Mouse (Mus musculus) cerebellum, postnatal 36 days (tissue): ENCODE results near the gene Rptor.

Experiments
- DNase-seq, 2 experiments: peaks; one replicate each; pipeline ENCODE4 v3.0.0; 2021 to 2022; ENCODE audit warnings: mixed read lengths in 2 of 2

Gene Rptor

GRCm38 (mm10) chr11:119692196-119692910 is 89.6 kb downstream of the Rptor start:
- DNase-seq: no peak

DNA sequence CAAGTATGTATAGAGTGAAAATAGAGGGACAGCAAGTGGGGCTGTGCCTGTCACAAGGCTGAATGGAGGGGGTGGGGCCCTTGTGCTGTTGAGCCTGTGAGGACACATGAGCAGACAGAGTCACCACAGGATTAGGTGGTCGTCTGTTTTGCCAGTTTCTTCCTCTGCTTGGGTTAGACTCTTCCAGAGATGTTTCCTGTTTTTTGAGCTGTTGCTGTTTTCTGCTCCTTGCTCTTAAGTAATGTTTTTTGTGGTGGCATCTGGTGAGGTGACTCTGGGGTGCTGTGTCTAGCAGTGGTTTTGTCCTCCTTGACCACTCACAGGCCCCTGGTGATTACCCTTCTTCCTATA is 90.2 kb downstream of the Rptor start:
- no peak for DNase-seq

DNA sequence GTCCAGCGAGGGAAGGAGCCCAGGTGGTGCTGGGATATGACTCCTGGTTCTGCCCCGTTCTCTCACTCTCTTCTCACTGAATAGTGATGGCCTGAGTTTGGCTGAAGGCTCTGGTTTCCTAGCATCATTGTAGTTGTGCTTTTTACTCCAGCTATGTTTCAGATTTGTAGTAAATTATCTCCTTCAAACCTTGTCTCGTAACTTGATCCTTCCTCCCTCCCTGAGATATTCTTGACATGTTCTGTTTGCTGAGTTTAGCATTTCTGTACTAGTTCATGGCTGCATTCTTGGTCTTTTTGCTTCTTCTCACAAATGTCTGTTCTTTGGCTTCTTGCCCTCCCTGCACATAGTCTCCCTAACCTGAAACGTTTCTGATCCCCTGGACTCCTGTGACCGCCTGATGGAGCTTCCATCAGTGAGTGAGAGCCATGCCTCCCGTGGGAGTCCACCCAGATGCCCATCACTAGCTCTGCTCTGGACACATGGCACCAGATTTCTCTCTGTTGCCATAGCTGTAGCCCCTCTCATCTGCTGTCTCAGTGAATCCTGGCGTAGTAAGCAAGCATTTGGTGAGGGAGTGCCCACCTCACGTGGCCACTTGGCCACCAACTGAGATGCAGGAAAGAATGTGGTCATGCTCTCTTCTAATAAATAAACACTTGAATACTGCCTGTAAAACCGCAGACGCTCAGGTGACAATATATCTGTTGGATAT is 91.6 kb downstream of the Rptor start:
- no peak for DNase-seq

DNA sequence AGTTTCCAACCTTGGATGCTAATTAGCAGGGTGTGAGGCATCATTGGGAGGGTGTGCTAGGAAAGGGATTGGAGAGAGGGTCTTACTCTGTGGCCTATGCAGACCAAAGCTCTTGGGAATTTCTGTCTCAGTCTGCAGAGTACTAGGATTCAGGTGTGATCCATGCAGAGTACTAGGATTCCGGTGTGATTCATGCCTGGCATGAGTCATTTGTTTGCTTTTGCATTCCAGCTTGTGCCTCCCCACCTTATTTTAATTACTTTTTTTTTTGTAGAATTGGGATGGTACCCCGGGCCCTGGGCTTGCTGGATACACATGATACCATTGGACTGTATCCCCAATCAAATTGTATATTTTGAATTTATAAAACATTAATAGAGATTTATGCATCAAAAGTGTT is 93.7 kb downstream of the Rptor start:
- DNase-seq: no peak

GRCm38 (mm10) chr11:119705381-119706066 is 102.8 kb downstream of the Rptor start:
- DNase-seq: no peak

DNA sequence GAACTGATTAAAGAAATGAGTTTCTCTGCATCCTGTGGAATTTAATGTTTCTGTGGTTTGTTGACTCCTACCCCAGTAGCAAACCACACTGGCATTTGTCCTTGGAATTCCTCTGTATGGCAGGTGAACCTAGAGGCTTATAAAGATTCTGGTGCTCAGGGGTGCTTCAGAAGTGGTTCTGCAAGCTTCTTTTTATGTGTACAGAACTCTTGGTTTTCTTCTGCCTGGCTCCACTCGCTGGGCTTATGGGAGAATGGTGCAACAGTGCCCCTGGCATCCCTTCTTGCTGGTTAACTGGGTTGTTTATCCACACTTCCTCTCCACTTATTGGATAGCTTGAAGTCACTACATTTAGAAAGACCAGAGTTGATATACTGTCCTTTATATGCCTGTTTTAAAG is 104.6 kb downstream of the Rptor start:
- DNase-seq: no peak

DNA sequence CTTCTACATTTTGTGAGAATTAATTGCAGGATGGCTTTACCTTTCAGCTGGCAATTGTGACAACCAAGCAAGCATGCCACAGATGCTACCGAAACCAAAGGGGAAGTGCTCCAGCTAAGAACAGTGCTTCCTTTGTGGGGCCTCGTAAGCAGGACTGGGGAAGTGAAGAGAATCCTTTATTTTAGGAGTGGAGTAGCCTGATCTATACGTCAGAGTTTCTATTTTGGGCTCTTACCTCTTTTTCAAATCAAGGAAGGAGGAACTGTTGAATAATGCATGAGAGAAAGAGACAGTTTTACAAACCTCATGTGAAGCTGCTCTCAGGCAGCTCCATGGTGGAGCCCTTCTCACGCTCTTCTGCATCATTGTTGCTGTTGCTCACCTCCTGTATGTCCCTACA is 106.5 kb downstream of the Rptor start:
- DNase-seq: no peak

DNA sequence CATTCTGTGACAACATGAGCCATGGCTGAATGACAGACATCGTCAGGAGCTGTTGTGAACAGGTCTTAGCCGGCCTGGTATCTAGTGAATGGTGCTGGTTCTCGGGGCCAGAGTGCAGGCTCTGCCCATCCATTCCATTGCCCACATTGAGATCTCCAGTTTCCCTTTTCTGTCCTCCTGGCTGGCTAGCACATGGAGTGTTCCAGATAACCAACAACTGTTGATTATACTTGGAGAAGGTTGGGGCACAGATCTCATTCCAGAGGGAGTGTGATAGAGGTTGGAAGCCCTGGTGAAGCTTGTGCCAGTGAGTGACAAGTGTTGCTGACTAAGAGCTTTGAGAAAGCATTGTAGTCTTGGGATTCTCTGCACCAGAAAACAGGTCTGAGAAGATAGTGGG is 107.6 kb downstream of the Rptor start:
- DNase-seq: no peak

DNA sequence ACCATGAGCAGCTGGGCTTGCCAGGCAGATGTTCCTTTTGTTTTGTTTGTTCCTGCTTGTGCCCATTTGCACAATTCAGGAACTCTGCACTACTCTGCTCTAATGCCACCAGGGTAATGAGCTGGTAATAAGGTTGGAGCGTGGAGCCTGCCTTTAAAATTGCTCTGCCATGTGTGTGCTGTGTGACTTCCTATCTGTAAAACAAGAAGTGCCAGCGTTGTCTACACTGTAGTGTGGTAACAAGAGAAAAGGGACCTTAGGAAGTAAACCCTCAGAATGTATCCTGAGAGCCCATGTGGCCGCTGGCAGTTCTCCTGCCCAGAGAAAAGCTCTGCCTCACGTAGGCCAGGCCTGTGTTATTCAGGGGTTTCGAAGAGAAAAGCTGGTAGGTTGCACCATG is 108.1 kb downstream of the Rptor start:
- DNase-seq: no peak

DNA sequence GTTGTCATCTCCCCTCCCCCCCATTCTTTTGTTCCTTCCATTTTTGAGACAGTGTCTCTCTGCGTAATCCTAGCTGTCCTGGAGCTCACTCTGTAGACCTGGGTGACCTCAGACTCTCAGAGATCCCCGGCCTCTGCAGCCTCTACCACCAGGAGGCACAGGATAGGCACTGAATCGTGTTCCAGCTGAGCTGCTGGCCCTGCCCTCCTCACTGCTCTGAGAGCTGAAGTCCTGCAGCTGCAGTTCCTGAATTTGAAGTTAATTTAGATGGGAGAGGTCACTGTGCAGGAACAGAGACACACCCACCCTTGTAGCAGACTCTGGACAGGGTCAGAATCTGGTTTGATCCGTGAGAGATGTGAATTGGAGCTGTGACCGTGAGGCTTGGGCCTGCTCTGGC is 112.7 kb downstream of the Rptor start:
- DNase-seq: no peak

DNA sequence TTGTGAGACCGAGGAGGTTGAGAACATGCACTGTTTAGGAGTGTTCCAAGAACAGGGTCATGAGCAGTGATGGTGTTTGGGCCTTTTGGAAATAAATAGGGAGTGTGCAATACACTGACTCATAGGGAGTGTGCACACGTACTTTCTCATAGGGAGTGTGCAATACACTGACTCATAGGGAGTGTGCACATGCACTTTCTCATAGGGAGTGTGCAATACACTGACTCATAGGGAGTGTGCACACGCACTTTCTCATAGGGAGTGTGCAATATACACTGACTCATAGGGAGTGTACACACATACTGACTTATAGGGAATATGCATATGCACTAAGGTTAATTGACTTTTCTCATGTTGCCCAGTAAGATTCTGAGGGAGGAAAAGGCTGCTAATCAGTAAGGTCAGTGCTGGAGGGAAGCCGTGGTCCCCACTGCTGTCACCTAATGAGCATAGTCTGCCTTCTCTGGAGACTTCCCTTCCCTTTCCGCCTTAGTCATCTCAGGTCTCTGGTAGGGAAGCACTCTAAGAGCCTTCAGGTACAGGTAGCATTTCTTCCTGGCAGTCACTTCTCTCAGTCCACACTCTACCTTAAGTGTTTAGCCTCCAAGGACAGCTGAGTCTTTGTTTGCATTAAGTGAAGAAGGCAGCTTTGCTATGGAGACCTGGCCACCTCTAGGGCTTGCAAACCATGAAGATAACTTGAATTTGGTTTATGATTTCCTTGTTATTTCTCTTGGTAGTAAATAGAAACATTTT is 113.3 kb downstream of the Rptor start:
- no peak for DNase-seq

GRCm38 (mm10) chr11:119718115-119718514 is 115.4 kb downstream of the Rptor start:
- no peak for DNase-seq

DNA sequence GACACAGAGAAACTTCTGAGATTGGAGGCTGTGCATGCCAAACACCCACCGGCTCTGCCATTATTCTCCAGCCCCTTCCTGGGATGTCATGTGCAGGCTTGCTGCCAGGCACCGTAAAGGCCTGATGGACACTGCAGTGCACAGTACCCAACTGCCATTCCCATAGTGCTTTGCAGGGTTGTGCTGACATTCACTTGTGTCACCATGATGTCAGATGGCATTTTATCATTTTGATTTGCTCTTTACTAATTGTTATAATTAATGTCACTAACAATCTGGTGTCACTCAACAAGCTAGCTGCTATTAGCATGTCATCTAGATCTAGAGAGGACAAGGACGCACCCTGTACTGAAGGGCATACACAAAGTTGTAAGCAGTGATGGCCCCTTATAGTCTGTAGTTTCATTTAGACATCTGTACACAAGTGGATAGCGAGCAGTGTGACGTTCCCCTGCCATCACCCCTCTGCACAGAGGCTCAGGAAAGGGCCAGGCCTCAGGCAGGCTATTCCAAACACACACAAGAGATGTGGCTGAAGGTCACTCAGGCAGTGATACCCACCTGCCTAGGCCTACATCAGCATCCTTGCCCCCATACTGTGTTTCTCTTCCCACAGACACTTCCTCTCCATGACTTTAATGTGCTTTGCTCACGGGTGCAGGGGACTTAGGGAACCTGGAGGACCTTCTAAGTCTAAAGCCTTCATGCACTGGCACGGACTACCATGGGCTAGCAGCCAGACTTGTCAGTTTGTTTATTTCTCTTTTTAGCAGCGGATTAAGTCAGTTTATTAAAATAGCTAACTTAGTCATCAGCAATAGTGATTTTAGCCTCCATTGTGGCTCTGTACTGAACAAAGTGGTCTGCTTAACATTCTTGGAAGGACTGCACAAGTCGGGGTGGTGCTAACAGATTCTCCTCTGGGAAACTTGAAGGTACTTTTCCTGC is 117.7 kb downstream of the Rptor start:
- peak; percentile 41 to 54 for DNase-seq

DNA sequence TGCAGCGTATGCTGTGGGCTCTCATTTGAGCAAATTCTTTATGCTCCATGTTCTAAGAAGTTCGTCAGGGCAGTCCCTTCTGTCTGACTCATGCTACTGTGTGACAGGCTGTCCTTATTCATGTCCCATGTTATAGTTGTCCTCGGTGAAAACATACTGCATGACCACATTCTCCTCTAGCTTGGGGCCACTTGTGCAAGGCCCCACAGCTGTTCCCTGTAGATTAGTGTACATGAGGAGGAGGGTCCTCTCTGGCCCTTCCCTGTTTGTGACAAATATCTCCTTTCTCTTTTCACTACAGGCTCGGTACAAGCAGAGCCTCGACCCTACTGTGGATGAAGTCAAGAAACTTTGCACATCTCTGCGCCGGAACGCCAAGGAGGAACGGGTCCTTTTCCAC is 122.0 kb downstream of the Rptor start:
- no peak for DNase-seq

GRCm38 (mm10) chr11:119731382-119731781 is 128.7 kb downstream of the Rptor start:
- peak in 1 of 2 experiments; percentile 35 for DNase-seq

DNA sequence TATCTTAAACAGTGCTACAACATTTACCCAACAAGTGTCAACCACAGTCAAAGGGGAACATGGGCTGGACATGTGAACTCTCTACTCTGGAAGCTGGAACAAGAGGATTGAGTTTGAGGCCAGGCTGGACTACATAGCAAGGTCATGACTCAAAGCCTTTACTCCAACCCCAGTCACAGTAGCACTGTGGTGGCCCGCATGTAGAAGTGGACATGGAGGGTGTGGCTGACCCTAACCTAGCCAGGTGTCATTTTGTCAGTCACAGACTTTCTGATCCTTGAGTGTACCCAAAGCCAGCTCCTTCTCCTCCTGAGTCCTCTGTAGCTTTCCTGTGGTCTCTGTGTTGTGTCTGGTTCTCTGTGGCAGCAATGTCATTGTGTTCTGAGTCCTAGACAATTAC is 129.7 kb downstream of the Rptor start:
- DNase-seq: peak in 1 of 2 experiments; percentile 30

DNA sequence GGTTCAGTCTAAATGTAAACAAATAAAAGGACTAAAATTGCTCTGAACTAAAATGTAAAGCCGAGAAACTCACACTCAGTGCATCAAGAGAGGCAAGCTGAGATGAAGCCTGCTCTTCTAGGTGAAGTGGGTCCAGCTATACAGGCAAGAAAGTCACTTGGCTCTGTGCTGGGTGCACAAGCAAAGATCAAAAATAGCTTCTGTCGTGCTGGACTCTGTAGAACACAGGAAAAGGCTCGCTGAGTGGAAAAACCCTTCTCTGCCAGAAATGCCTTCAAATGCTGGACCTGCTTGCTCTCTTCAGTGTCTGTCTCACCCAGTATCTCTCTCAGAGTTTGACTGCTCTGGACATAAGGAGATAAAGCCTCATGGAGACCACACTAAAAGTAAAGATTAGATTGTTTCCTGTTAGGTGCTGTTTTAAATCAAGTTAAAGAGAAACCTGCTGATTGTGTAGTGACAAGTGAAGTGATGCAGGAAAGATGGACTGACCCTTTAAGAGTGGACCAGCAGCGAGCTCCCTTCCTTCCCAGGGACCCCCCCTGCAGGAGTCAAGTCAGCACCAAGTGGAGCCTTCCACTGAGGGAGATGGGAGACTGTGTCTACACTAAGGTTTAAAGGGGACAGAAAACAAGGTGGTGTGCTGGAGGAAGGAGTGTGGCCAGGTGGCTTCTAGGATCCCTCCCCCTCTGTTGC is 130.4 kb downstream of the Rptor start:
- DNase-seq: peak; percentile 67 to 79

DNA sequence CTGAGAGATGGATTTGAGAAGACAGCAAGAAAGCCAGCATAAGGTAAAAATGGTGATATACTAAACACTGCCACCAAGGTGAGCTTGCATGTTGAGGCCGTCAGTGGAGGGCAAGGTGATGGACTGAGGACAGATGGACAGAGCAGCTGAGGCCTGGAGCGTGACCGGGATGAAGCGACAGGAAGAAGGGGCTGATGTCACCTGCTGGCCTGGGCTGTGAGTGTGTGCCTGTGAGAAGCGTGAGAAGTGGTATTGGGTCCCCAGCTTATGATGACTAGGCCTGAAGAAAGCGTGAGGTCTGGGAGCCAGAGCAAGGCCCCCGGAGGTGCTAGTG is 130.9 kb downstream of the Rptor start:
- DNase-seq: peak; percentile 55 to 59

DNA sequence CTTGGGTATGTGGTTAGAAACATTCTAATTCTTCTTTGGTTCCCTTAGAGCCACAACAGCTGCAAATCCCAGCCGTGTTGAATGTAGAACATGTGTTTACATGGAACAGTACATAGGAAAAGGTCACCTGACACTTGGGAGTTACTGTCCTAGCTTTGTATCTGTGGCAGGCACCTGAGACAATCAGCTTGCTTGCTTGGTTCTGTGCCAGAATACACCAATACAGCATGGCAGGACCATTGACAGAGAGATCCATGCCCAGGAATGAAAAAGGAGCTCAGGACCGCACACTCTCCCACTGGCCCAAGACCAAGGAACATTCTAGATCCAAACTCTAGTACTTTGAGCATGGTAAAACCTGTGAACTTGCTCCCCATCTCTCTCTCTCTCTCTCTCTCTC is 132.4 kb downstream of the Rptor start:
- peak in 1 of 2 experiments; percentile 26 for DNase-seq

DNA sequence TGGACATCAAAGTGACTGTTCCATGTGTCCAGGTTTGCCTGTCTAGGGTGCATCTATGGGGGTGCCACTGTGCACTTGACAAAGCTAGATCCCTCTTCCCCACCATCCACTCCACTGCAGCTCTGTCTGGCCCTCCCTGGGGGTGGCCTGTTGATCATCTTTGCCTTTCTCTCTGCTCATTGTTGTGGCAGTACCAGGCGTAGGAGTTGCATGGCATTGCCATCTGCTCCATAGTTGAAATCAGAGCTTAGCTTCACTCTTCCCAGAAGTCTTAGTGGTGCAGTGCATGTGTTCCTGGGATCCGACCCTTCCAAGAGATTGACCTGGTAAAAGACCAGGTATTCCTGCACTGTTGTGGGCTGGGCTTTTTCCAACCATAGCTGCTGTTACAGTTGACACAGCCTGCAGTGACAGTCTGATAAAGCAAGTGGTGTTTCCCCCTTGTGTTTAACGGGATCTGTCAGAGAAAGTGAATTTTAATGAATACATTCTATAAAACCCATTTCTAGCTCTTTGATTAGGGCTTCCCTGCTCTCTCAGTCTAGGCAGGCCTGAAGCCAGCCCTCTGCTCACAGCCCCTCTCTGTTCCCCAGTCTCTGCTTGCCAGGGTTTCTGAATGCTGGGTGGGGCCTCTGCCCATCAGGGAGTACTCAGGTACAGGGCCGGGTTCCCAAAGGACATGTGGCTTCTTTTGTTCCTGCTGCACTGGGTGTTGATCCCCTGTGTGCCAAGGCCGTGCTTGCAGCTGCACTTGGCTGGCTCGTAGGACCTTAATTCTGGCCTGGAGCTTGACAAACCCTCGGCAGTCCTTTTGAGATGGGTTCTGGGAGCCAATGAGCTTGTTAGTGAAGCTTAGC is 136.5 kb downstream of the Rptor start:
- no peak for DNase-seq

DNA sequence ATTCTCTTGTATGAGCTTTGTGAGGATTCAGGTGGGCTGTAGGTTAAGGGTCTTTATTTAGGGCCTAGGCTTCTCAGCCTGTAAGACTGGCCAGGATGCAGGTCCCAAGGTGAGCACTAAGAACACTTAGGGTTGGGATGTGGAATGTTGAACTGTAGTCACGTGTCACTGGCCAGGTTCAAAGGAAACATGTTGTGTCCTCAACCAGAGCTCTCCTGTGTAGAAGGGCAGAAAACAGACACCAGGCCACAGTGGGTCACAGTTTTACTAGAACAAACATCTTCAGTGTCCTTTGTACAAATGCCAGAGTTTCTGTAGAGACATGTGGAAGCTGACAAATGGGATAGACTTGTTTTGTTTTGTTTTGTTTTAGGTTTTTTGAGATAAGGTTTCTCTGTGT is 138.7 kb downstream of the Rptor start:
- DNase-seq: no peak
